Mouse (Mus musculus): ENCODE data around the gene Tspan5.

DNA sequence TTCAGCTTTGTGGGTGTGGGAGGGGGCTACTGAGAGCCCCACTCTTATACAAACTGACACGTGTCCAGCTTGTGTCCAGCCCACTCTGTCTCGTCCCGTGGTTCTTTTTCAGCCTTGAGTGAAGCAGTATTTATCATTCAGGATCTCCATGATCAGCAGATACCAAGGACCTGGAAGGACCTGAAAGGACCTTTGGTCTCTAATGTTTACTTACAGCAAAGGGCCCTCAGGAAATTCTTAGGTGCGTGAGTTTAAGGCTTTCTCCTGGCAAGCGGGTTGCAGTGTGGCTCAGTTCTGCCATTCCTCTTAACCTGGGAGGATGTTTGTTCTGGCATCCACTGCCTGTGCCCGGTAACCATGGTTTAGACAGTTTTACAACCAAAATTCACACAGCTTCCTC lies 97.7 kb downstream of the Tspan5 start:
- no peak for TF ChIP-seq POLR2A (IDR thresholded peaks at IDR 0.05; ENCODE audit: low read depth, low read length)
- TF ChIP-seq CTCF (IDR thresholded peaks at IDR 0.05; ENCODE audit: extremely low read depth, insufficient read depth, insufficient read length, insufficient replicate concordance) = no peak
